Mouse (Mus musculus) stomach, embryonic 14.5 days (tissue): ENCODE results near the gene Cdc14b. TPM values are rescaled to one million over a fixed set of nuclear protein-coding genes. Genes with fewer than 3 reads are reported as not detected.
"Not testable (repeated sequence)": the region's sequence is repeated elsewhere in the genome, so short reads cannot be mapped to it uniquely, and the experiment has no call there.

Experiments
- ATAC-seq: fragments of 200-750 bp; cut with Nextera tagmentation; 2 replicates; pipeline ENCODE4 v1.8.0; 2017; ENCODE audit warnings: low read depth, moderate TSS enrichment; ENCODE audit not compliant: insufficient number of reproducible peaks, insufficient read depth, low FRiP score
- H3K27ac ChIP-seq: fragments of 300-500 bp; sonication (generic); 2 replicates; pipeline ENCODE4 v1.5.1; 2014; ENCODE audit warnings: mild to moderate bottlenecking, low read length, moderate library complexity, mixed read lengths
- H3K27me3 ChIP-seq: fragments of 300-500 bp; sonication (generic); 2 replicates; pipeline ENCODE4 v1.6.1; 2014; ENCODE audit warnings: low read length, control low read depth, mixed read lengths; ENCODE audit not compliant: control insufficient read depth, insufficient read depth
- H3K36me3 ChIP-seq: fragments of 300-500 bp; sonication (generic); 2 replicates; pipeline ENCODE4 v1.6.1; 2014; ENCODE audit warnings: mild to moderate bottlenecking, control low read depth, low read length, moderate library complexity, mixed read lengths; ENCODE audit not compliant: control insufficient read depth, insufficient read depth
- H3K4me1 ChIP-seq: fragments of 300-500 bp; sonication (generic); 2 replicates; pipeline ENCODE4 v1.6.1; 2014; ENCODE audit warnings: low read length, control low read depth, mixed read lengths; ENCODE audit not compliant: control insufficient read depth, insufficient read depth
- H3K4me2 ChIP-seq: fragments of 300-500 bp; sonication (generic); replicated peaks from 2 replicates; pipeline ENCODE4 v1.6.1; 2014; ENCODE audit warnings: low read depth, low read length, control low read depth
- H3K4me3 ChIP-seq: fragments of 300-500 bp; sonication (generic); 2 replicates; pipeline ENCODE4 v1.5.1; 2014; ENCODE audit warnings: low read depth, low read length, control low read depth
- H3K9ac ChIP-seq: fragments of 300-500 bp; sonication (generic); replicated peaks from 2 replicates; pipeline ENCODE4 v1.6.1; 2014; ENCODE audit warnings: low read depth, mild to moderate bottlenecking, control low read depth, low read length, moderate library complexity, mixed read lengths
- H3K9me3 ChIP-seq: fragments of 300-500 bp; sonication (generic); 2 replicates; pipeline ENCODE4 v1.6.1; 2016; ENCODE audit warnings: low read depth, low read length, control low read depth; ENCODE audit not compliant: control insufficient read depth
- WGBS: fragments of 180-500 bp; shearing (Covaris S2); extraction: QIAGEN DNeasy Blood & Tissue Kit; methylation state at CpG from one replicate; pipeline ENCODE4 v1.1.7; 2014; 5-methylcytosine and 5-hydroxymethylcytosine counted together
- polyA plus RNA-seq: library from polyadenylated mRNA; unstranded; fragments of >200 nt; fragmentation: Nextera tagmentation; extraction: Ambion mirVana; gene quantifications from 2 replicates; pipeline ENCODE4 v1.2.1, GENCODE M21; 2014

Gene Cdc14b
- polyA plus RNA-seq, 1 experiment from 2014 or later = 46.0 TPM

- H3K9ac ChIP-seq = no peak overlapping the region
- no peaks in the 10 kb centered on the region for H3K27me3 ChIP-seq
- H3K27ac ChIP-seq = no peak overlapping the region
- peak; percentile 56; the same call in 1 of the 2 replicates for ATAC-seq
- no peak overlapping the region for H3K4me3 ChIP-seq
- H3K4me1 ChIP-seq = 0 out of 2 replicates have a peak, but pooled peaks cover 3% of the 10 kb centered on the region
- no peak overlapping the region for H3K4me2 ChIP-seq
- 18% methylated on average over 9 of the region's 9 CpGs for WGBS
- H3K36me3 ChIP-seq = no peaks in the 10 kb centered on the region
- H3K9me3 ChIP-seq = no peaks in the 10 kb centered on the region
Observed at GRCm38 (mm10) chr13:64267151-64267550, 7.9 kb downstream of the Cdc14b start.

DNA sequence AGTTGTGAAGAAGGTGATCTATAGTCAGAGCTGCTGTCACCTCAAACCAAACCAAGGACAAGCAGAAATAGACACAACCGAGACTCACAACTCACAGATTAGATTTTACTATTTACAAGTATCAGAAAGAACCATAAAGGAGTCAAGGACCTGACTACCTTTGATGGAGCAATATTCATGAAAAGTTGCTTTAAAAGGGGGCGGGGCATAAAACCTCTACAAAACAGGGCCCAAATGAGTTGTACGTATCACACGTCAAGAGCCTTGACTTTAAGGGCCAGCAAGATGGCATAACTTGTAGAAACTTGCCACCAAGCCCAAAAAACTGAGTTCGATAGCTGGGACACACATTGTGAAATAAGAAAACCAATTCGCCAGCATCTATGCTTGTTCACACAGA, 10.5 kb downstream of the Cdc14b start:
- no peak for ATAC-seq

GRCm38 (mm10) chr13:64259903-64260302, 15.2 kb downstream of the Cdc14b start:
- H3K36me3 ChIP-seq = no peaks in the 10 kb centered on the region
- H3K9me3 ChIP-seq = no peaks in the 10 kb centered on the region
- 93% methylated on average over 7 of the region's 7 CpGs for WGBS
- H3K27me3 ChIP-seq = no peaks in the 10 kb centered on the region
- H3K4me2 ChIP-seq = no peak overlapping the region
- H3K4me3 ChIP-seq = no peak overlapping the region
- no peak overlapping the region for H3K9ac ChIP-seq
- no peak for ATAC-seq
- H3K27ac ChIP-seq = no peak overlapping the region
- no peaks in the 10 kb centered on the region for H3K4me1 ChIP-seq

More for the DNA sequence above, 10.5 kb downstream of the Cdc14b start:
- H3K4me1 ChIP-seq = 0 out of 2 replicates have a peak, but pooled peaks cover 3% of the 10 kb centered on the region
- no peaks in the 10 kb centered on the region for H3K36me3 ChIP-seq
- H3K4me3 ChIP-seq = no peak overlapping the region
- H3K27ac ChIP-seq = no peak overlapping the region
- 93% methylated on average over 6 of the region's 6 CpGs for WGBS
- H3K4me2 ChIP-seq = no peak overlapping the region
- no peaks in the 10 kb centered on the region for H3K27me3 ChIP-seq
- H3K9me3 ChIP-seq = no peaks in the 10 kb centered on the region
- no peak overlapping the region for H3K9ac ChIP-seq

DNA sequence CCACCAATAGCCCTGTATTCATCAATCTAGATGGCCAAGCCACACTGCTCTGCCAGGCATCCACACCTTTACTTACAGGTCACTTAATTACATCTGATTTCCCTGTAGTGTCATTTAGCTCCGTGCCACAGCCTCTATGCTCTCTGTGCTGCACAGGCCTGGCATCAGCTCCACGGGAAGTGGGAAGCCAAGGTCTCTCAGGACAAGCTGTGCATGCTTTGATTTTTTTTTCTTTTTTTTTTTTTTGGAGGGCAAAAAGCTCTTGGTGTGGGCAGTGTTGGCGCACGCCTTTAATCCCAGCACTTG, 16.6 kb downstream of the Cdc14b start:
- WGBS = 79% methylated on average over 4 of the region's 4 CpGs
- Histone ChIP-seq H3K27ac (no peak overlapping the region), H3K4me3 (no peak overlapping the region), H3K27me3 (no peaks in the 10 kb centered on the region), H3K4me1 (no peaks in the 10 kb centered on the region), H3K9me3 (no peaks in the 10 kb centered on the region), H3K36me3 (no peaks in the 10 kb centered on the region), H3K9ac (no peak overlapping the region), H3K4me2 (no peak overlapping the region)
- ATAC-seq = no peak

- WGBS = 37% methylated on average over 5 of the region's 5 CpGs
- Histone ChIP-seq H3K27ac (no peak overlapping the region), H3K4me3 (no peak overlapping the region), H3K27me3 (no peaks in the 10 kb centered on the region), H3K4me1 (no peaks in the 10 kb centered on the region), H3K4me2 (no peak overlapping the region), H3K9me3 (no peaks in the 10 kb centered on the region), H3K9ac (no peak overlapping the region), H3K36me3 (no peaks in the 10 kb centered on the region)
- ATAC-seq = no peak
Observed at GRCm38 (mm10) chr13:64257814-64258515, 17.1 kb downstream of the Cdc14b start.

DNA sequence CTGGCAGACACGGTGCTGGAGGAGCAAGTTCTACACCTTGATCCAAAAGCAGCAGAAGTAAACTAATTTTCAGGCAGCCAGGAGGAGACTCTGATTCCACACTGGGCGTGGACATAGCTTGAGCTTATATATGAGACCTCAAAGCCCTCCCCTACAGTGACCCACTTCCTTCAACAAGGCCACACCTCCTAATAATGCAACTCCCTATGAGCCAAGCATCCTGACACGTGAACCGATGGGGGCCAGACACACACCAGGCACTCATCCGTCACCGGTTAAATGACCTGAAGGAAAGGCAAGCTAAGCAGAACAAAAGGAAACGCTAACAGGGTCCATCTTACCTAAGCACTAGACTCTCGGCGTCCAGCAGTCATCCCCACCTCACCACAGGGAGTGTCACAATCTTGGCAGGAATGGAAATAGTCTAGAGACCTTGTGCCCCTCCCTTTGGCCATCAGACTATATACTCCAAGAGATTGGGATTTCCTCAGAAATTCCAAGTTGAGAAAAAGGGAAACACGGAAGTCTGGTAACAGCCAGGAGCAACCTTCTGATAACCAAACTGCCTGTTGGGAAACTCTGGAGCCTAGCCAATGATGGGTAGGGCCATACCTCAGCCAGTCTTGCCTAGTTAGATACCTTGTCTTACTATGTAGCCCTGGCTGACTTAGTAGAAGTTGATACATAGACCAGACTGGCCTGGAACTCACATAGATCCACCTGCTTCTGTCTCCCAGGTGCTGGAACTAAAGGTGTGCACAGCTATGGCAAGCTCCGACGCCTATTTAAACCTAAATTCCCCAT, 17.9 kb downstream of the Cdc14b start:
- Histone ChIP-seq H3K36me3 (no peaks in the 10 kb centered on the region), H3K4me1 (no peaks in the 10 kb centered on the region), H3K9me3 (no peaks in the 10 kb centered on the region), H3K27me3 (no peaks in the 10 kb centered on the region), H3K9ac (no peak overlapping the region), H3K27ac (no peak overlapping the region), H3K4me3 (no peak overlapping the region), H3K4me2 (no peak overlapping the region)
- ATAC-seq = no peak
- 65% methylated on average over 12 of the region's 12 CpGs for WGBS

- H3K4me3 ChIP-seq, H3K27ac ChIP-seq, H3K4me1 ChIP-seq, H3K4me2 ChIP-seq, H3K36me3 ChIP-seq, H3K9me3 ChIP-seq, H3K9ac ChIP-seq, H3K27me3 ChIP-seq, ATAC-seq: not testable (repeated sequence)
- WGBS = 78% methylated on average over 10 of the region's 11 CpGs
Observed at GRCm38 (mm10) chr13:64254185-64254584, 20.9 kb downstream of the Cdc14b start.

GRCm38 (mm10) chr13:64253697-64254096, 21.4 kb downstream of the Cdc14b start:
- no peak overlapping the region for H3K4me2 ChIP-seq
- no peaks in the 10 kb centered on the region for H3K36me3 ChIP-seq
- H3K27ac ChIP-seq = no peak overlapping the region
- no peak overlapping the region for H3K9ac ChIP-seq
- H3K9me3 ChIP-seq = no peaks in the 10 kb centered on the region
- no peaks in the 10 kb centered on the region for H3K27me3 ChIP-seq
- ATAC-seq = no peak
- H3K4me1 ChIP-seq = 0 out of 2 replicates have a peak, but pooled peaks cover 6% of the 10 kb centered on the region
- no peak overlapping the region for H3K4me3 ChIP-seq
